Mouse (Mus musculus): Measurements from ENCODE around the gene Tmsb15l. TPM values are rescaled to one million over a fixed set of nuclear protein-coding genes. Genes with fewer than 3 reads are reported as not detected.
A peak's percentile ranks its signal among the peaks of the same experiment; 100 is the strongest.
"Not testable (repeated sequence)": the region's sequence is repeated elsewhere in the genome, so short reads cannot be mapped to it uniquely, and the experiment has no call there.

The Tmsb15l gene
- polyA plus RNA-seq, 1 experiment from 2014 or later = 2.9 TPM

DNA sequence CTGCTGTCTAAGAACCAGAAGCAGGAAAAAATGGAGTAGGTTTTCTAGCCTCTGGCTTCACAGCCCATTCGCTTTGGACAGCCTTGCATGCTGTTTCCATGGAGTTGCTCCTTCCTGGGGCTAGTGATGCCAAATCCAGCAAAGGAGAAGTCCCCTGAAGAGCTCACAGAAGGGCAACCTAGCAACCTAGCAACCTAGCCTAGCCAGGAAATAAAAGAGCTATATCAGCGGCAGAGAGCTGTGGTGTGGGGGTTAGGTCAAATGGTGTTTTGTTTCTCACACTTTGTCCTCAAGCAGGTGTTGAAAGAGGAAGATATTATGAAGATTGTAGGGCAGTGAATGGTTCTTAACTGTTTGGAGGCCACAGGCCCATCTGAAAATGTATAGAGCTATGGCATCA is 14.6 kb upstream of the Tmsb15l start:
- H3K27me3 ChIP-seq (ENCODE audit: control insufficient read depth, insufficient read depth, low read depth, low read length) = peaks cover 4% of the 10 kb centered on the region
- H3K4me3 ChIP-seq (ENCODE audit: low read length) = no peak overlapping the region
- no peak overlapping the region for H3K9ac ChIP-seq (ENCODE audit: low read length)
- no peak overlapping the region for H3K27ac ChIP-seq (ENCODE audit: low read length)
- H3K9me3 ChIP-seq (ENCODE audit: control insufficient read depth, low read length) = no peaks in the 10 kb centered on the region
- H3K4me1 ChIP-seq (replicated peaks; ENCODE audit: control insufficient read depth, insufficient read depth, low read length) = no peaks in the 10 kb centered on the region
- ATAC-seq (ENCODE audit: low read depth) = no peak
- 53% methylated on average over 2 of the region's 2 CpGs for WGBS
- H3K36me3 ChIP-seq (ENCODE audit: control insufficient read depth, insufficient read depth, low read length) = no peaks in the 10 kb centered on the region
- H3K4me2 ChIP-seq (ENCODE audit: low read depth, low read length) = no peak overlapping the region

GRCm38 (mm10) chrX:136986039-136986438 is 9.4 kb upstream of the Tmsb15l start:
- H3K4me3 ChIP-seq (ENCODE audit: low read length) = no peak overlapping the region
- no peaks in the 10 kb centered on the region for H3K4me1 ChIP-seq (replicated peaks; ENCODE audit: control insufficient read depth, insufficient read depth, low read length)
- no peak for ATAC-seq (ENCODE audit: low read depth)
- H3K27ac ChIP-seq (ENCODE audit: low read length) = no peak overlapping the region
- H3K36me3 ChIP-seq (ENCODE audit: control insufficient read depth, insufficient read depth, low read length) = no peaks in the 10 kb centered on the region
- H3K4me2 ChIP-seq (ENCODE audit: low read depth, low read length) = no peak overlapping the region
- no peak overlapping the region for H3K9ac ChIP-seq (ENCODE audit: low read length)
- H3K9me3 ChIP-seq (ENCODE audit: control insufficient read depth, low read length) = no peaks in the 10 kb centered on the region
- no peaks in the 10 kb centered on the region for H3K27me3 ChIP-seq (ENCODE audit: control insufficient read depth, insufficient read depth, low read depth, low read length)

- Histone ChIP-seq H3K36me3 (ENCODE audit: control insufficient read depth, insufficient read depth, low read length) (no peaks in the 10 kb centered on the region), H3K4me3 (ENCODE audit: low read length) (no peak overlapping the region), H3K9me3 (ENCODE audit: control insufficient read depth, low read length) (no peaks in the 10 kb centered on the region), H3K9ac (ENCODE audit: low read length) (no peak overlapping the region), H3K27ac (ENCODE audit: low read length) (no peak overlapping the region), H3K27me3 (ENCODE audit: control insufficient read depth, insufficient read depth, low read depth, low read length) (no peaks in the 10 kb centered on the region), H3K4me1 (replicated peaks; ENCODE audit: control insufficient read depth, insufficient read depth, low read length) (no peaks in the 10 kb centered on the region), H3K4me2 (ENCODE audit: low read depth, low read length) (no peak overlapping the region)
- no peak for ATAC-seq (ENCODE audit: low read depth)
These were observed 1.9 kb upstream of the Tmsb15l start for GRCm38 (mm10) chrX:136978616-136979015.

DNA sequence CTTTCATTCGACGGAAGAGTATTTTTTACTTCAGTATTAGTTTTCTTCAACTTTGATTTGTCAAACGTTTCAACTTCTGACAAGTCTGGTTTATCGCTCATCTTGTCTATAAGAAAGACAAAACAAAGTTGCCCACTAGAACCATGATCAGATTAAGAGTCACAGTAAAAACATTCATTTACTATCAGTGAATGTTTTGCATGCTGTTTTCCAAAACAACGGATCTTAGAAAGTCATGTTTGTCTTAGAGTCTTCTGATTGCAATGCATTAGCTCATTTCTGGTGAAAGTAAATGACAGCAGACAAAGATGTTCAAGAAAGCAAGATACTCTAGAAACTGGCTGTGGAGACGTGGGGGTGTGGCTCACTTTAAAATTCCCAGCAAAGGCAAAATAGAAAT is 1.3 kb downstream of the Tmsb15l start, which contains the start of gene Tmsb15b2:
Gene Tmsb15b2, minus strand, starts transcription at position 101 of the 400 bp plus-strand sequence.
- ATAC-seq (ENCODE audit: low read depth); H3K27me3 ChIP-seq (ENCODE audit: control insufficient read depth, insufficient read depth, low read depth, low read length); H3K4me1 ChIP-seq (replicated peaks; ENCODE audit: control insufficient read depth, insufficient read depth, low read length); H3K27ac ChIP-seq (ENCODE audit: low read length); H3K36me3 ChIP-seq (ENCODE audit: control insufficient read depth, insufficient read depth, low read length); H3K9me3 ChIP-seq (ENCODE audit: control insufficient read depth, low read length): not testable (repeated sequence)
- H3K4me2 ChIP-seq (ENCODE audit: low read depth, low read length) = peak within 1 kb of the TSS; percentile 62
- peak within 1 kb of the TSS; percentile 47 for H3K4me3 ChIP-seq (ENCODE audit: low read length)
- WGBS = 82% methylated on average over 6 of the region's 6 CpGs
- H3K9ac ChIP-seq (ENCODE audit: low read length) = peak within 1 kb of the TSS; percentile 60

GRCm38 (mm10) chrX:136959688-136960087 is 17.0 kb downstream of the Tmsb15l start:
- no peak overlapping the region for H3K4me3 ChIP-seq (ENCODE audit: low read length)
- H3K27me3 ChIP-seq (ENCODE audit: control insufficient read depth, insufficient read depth, low read depth, low read length) = no peaks in the 10 kb centered on the region
- H3K9me3 ChIP-seq (ENCODE audit: control insufficient read depth, low read length) = no peaks in the 10 kb centered on the region
- no peaks in the 10 kb centered on the region for H3K36me3 ChIP-seq (ENCODE audit: control insufficient read depth, insufficient read depth, low read length)
- H3K9ac ChIP-seq (ENCODE audit: low read length) = no peak overlapping the region
- ATAC-seq (ENCODE audit: low read depth) = no peak
- WGBS = 18% methylated on average over 2 of the region's 2 CpGs
- no peak overlapping the region for H3K4me2 ChIP-seq (ENCODE audit: low read depth, low read length)
- no peaks in the 10 kb centered on the region for H3K4me1 ChIP-seq (replicated peaks; ENCODE audit: control insufficient read depth, insufficient read depth, low read length)
- no peak overlapping the region for H3K27ac ChIP-seq (ENCODE audit: low read length)

- H3K9me3 ChIP-seq (ENCODE audit: control insufficient read depth, low read length); H3K27ac ChIP-seq (ENCODE audit: low read length); H3K27me3 ChIP-seq (ENCODE audit: control insufficient read depth, insufficient read depth, low read depth, low read length); H3K9ac ChIP-seq (ENCODE audit: low read length); H3K36me3 ChIP-seq (ENCODE audit: control insufficient read depth, insufficient read depth, low read length); H3K4me1 ChIP-seq (replicated peaks; ENCODE audit: control insufficient read depth, insufficient read depth, low read length); ATAC-seq (ENCODE audit: low read depth): not testable (repeated sequence)
- H3K4me3 ChIP-seq (ENCODE audit: low read length) = peak overlapping the region; percentile 38
- 55% methylated on average over 5 of the region's 5 CpGs for WGBS
- H3K4me2 ChIP-seq (ENCODE audit: low read depth, low read length) = peak overlapping the region; percentile 49
These were observed 18.4 kb downstream of the Tmsb15l start for GRCm38 (mm10) chrX:136958300-136958699.

GRCm38 (mm10) chrX:136957583-136958279 is 18.9 kb downstream of the Tmsb15l start:
- WGBS = 20% methylated on average over 13 of the region's 13 CpGs

DNA sequence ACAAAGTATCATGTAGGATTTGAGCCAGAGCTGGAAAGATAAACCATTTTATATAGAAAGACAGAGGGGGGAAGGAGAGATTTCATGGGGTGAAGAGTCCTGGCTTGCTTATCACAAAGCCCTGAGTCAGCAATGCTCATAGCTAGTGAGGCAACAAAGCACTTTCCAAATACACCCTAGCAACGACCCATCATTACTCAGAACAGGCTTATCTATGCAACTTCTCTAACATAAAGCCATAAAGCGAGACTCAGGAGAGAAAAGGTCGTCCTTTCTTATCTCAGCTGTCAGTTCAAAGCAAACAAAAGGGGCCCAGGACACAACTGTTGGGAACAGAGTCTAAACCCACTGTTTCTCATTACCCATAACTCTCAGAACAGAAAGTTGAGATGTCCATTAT is 38.7 kb downstream of the Tmsb15l start:
- H3K4me3 ChIP-seq (ENCODE audit: low read length) = no peak overlapping the region
- H3K4me1 ChIP-seq (replicated peaks; ENCODE audit: control insufficient read depth, insufficient read depth, low read length) = no peaks in the 10 kb centered on the region
- H3K36me3 ChIP-seq (ENCODE audit: control insufficient read depth, insufficient read depth, low read length) = no peaks in the 10 kb centered on the region
- H3K4me2 ChIP-seq (ENCODE audit: low read depth, low read length) = no peak overlapping the region
- H3K9me3 ChIP-seq (ENCODE audit: control insufficient read depth, low read length) = no peaks in the 10 kb centered on the region
- no peak overlapping the region for H3K27ac ChIP-seq (ENCODE audit: low read length)
- no peak overlapping the region for H3K9ac ChIP-seq (ENCODE audit: low read length)
- H3K27me3 ChIP-seq (ENCODE audit: control insufficient read depth, insufficient read depth, low read depth, low read length) = no peaks in the 10 kb centered on the region
- WGBS = 21% methylated on average over 3 of the region's 3 CpGs
- no peak for ATAC-seq (ENCODE audit: low read depth)

More at GRCm38 (mm10) chrX:136957583-136958279, 18.9 kb downstream of the Tmsb15l start:
- not testable (repeated sequence) for H3K4me1 ChIP-seq (replicated peaks; ENCODE audit: control insufficient read depth, insufficient read depth, low read length); H3K36me3 ChIP-seq (ENCODE audit: control insufficient read depth, insufficient read depth, low read length); H3K9ac ChIP-seq (ENCODE audit: low read length); H3K9me3 ChIP-seq (ENCODE audit: control insufficient read depth, low read length); H3K27me3 ChIP-seq (ENCODE audit: control insufficient read depth, insufficient read depth, low read depth, low read length); H3K27ac ChIP-seq (ENCODE audit: low read length)
- ATAC-seq (ENCODE audit: low read depth) = peak; percentile 93
- H3K4me3 ChIP-seq (ENCODE audit: low read length) = peak overlapping the region; percentile 38
- H3K4me2 ChIP-seq (ENCODE audit: low read depth, low read length) = peak overlapping the region; percentile 49

DNA sequence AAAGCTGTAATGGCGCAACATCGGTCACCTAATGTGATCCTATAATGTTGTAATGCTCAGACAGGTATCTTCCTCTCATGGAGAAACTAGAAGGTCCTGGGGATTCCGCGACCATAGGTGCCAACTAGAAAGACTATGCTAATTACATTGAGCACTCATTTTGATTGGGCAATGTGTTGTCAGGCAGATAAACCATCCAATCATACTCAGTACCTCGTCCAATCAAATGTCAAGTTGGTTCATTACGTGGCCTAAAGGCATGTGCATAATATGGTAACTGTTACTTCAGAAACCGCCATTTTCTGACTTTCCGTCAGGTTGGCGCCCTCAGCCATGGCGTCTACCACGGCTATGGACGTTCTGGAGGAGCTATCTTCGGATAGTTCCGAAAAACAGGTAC is 49.6 kb downstream of the Tmsb15l start, which contains the start of gene H2bfm:
Gene H2bfm, plus strand, starts transcription at position 295 of the 400 bp plus-strand sequence.
- 86% methylated on average over 14 of the region's 14 CpGs for WGBS
- Histone ChIP-seq H3K27ac (ENCODE audit: low read length) (no peak within 1 kb of the TSS), H3K36me3 (ENCODE audit: control insufficient read depth, insufficient read depth, low read length) (no peaks in the 10 kb centered on the region), H3K27me3 (ENCODE audit: control insufficient read depth, insufficient read depth, low read depth, low read length) (no peaks in the 10 kb centered on the region), H3K9me3 (ENCODE audit: control insufficient read depth, low read length) (peaks cover 8% of the 10 kb centered on the region; the same call in 1 of the 2 replicates), H3K4me1 (replicated peaks; ENCODE audit: control insufficient read depth, insufficient read depth, low read length) (no peaks in the 10 kb centered on the region), H3K4me2 (ENCODE audit: low read depth, low read length) (no peak within 1 kb of the TSS), H3K9ac (ENCODE audit: low read length) (no peak within 1 kb of the TSS), H3K4me3 (ENCODE audit: low read length) (no peak within 1 kb of the TSS)
- no peak for ATAC-seq (ENCODE audit: low read depth)
